Mouse (Mus musculus) layer of hippocampus, postnatal 36 days (tissue): ENCODE measurements around the gene Pex14. TPM values are rescaled to one million over a fixed set of nuclear protein-coding genes. Genes with fewer than 3 reads are reported as not detected.

Experiments used
- DNase-seq, 2 experiments: peaks; one replicate each; pipeline ENCODE4 v3.0.0; 2022
- total RNA-seq, 2 experiments: library from RNA; stranded (reverse); gene quantifications; 2 replicates each; pipeline ENCODE4 v1.2.3; 2021

Pex14 gene
- total RNA-seq, 2 experiments from 2014 or later = 43.6 to 44.0 TPM

- DNase-seq = no peak
Measured at GRCm38 (mm10) chr4:148982274-148982673, 117.4 kb downstream of the Pex14 start.

GRCm38 (mm10) chr4:148979837-148980236 is 119.8 kb downstream of the Pex14 start:
- no peak for DNase-seq

GRCm38 (mm10) chr4:148978926-148979325 is 120.8 kb downstream of the Pex14 start:
- no peak for DNase-seq

GRCm38 (mm10) chr4:148978221-148978855 is 121.3 kb downstream of the Pex14 start:
- no peak for DNase-seq

GRCm38 (mm10) chr4:148974833-148975232 is 124.8 kb downstream of the Pex14 start:
- no peak for DNase-seq

GRCm38 (mm10) chr4:148973387-148973786 is 126.3 kb downstream of the Pex14 start:
- no peak for DNase-seq

GRCm38 (mm10) chr4:148972707-148973106 is 127.0 kb downstream of the Pex14 start:
- DNase-seq = no peak

- DNase-seq = no peak
Measured at GRCm38 (mm10) chr4:148971613-148972242, 127.9 kb downstream of the Pex14 start.

GRCm38 (mm10) chr4:148970742-148971141 is 128.9 kb downstream of the Pex14 start:
- no peak for DNase-seq

GRCm38 (mm10) chr4:148969610-148970009 is 130.1 kb downstream of the Pex14 start:
- no peak for DNase-seq

GRCm38 (mm10) chr4:148968859-148969258 is 130.8 kb downstream of the Pex14 start:
- DNase-seq = no peak

- DNase-seq = no peak
Measured at GRCm38 (mm10) chr4:148966132-148966531, 133.5 kb downstream of the Pex14 start.

- DNase-seq = no peak
Measured at GRCm38 (mm10) chr4:148964541-148965310, 134.9 kb downstream of the Pex14 start.

- no peak for DNase-seq
Measured at GRCm38 (mm10) chr4:148962096-148962495, 137.6 kb downstream of the Pex14 start.

- DNase-seq = no peak
Measured at GRCm38 (mm10) chr4:148961081-148961480, 138.6 kb downstream of the Pex14 start.

- no peak for DNase-seq
Measured at GRCm38 (mm10) chr4:148960011-148960410, 139.7 kb downstream of the Pex14 start.

- DNase-seq = no peak
Measured at GRCm38 (mm10) chr4:148955131-148955813, 144.4 kb downstream of the Pex14 start.

- peak; percentile 14 to 27 for DNase-seq
Measured at GRCm38 (mm10) chr4:148952328-148953222, 147.1 kb downstream of the Pex14 start.

GRCm38 (mm10) chr4:148951821-148952291 is 147.8 kb downstream of the Pex14 start:
- peak; percentile 23 to 31 for DNase-seq

GRCm38 (mm10) chr4:148950932-148951650 is 148.6 kb downstream of the Pex14 start:
- peak; percentile 55 to 68 for DNase-seq

- no peak for DNase-seq
Measured at GRCm38 (mm10) chr4:148950487-148950886, 149.2 kb downstream of the Pex14 start.
